Comparison of ENCODE assay signal across 9 mouse cellular contexts in the genomic region with DNA sequence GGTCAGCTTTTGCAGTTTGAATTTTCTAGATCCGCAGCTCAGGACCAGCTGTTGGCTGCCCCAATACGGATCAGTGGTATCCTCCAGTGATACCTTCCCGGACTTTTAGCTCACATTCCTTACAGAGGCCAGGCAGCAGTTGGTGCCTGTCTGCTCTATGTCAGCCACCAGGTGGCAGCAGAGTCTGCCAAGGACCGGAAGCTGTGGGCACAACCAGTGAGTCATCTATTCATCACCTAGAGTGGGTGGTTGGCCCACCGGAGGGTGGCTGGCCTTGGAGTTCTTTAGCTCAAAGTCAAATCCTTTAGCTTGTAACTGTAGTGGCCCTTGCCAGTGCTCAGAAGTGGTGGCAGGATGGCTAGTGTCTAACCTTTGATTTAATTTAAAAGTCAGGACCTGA.
A peak's percentile ranks its signal among the peaks of the same experiment; 100 is the strongest.
DNase-seq lines count a peak whose midpoint lies in the region; ATAC-seq lines count a peak whose summit lies in the region.
"Had no signal": no experiment of that assay in that cellular context is flagged by ENCODE, and none has a peak within 500 bp of the region (broad histone marks: within the 10 kb centered on the region; RNA-seq: fewer than 3 reads in every experiment).

No protein-coding gene starts in this region.

- WGBS in forebrain, embryonic 12.5 days = 16% methylated on average over 5 of the region's 5 CpGs
- WGBS in hindbrain, embryonic 10.5 days = 23% methylated on average over 5 of the region's 5 CpGs

- no peak overlapping the region for H3K4me3 ChIP-seq in forebrain, embryonic 12.5 days (replicated peaks)
- no peak overlapping the region for H3K4me3 ChIP-seq in hindbrain, embryonic 10.5 days
- H3K4me3 ChIP-seq: limb, embryonic 12.5 days had no signal

- no peaks in the 10 kb centered on the region for H3K9me3 ChIP-seq in forebrain, embryonic 12.5 days
- no peaks in the 10 kb centered on the region for H3K9me3 ChIP-seq in hindbrain, embryonic 10.5 days
- H3K9me3 ChIP-seq: limb, embryonic 12.5 days had no signal

- H3K36me3 ChIP-seq in forebrain, embryonic 12.5 days (replicated peaks) = no peaks in the 10 kb centered on the region
- H3K36me3 ChIP-seq in hindbrain, embryonic 10.5 days = no peaks in the 10 kb centered on the region
- H3K36me3 ChIP-seq: limb, embryonic 12.5 days had no signal

- ATAC-seq in forebrain, embryonic 12.5 days (ENCODE audit: low FRiP score) = peak; percentile 79

- no peak overlapping the region for H3K4me2 ChIP-seq in forebrain, embryonic 12.5 days
- H3K4me2 ChIP-seq: limb, embryonic 12.5 days had no signal

- DNase-seq in ES-CJ7 (ENCODE audit: low read depth, low spot score) = peak; percentile 85
- DNase-seq in c-Kit-positive CD71-positive TER-119-negative erythroid progenitor cells, embryonic 14.5 days (ENCODE audit: low read depth) = peak; percentile 31
- peak; percentile 77 for DNase-seq in hindbrain, embryonic 10.5 days (ENCODE audit: low spot score)
- DNase-seq in layer of hippocampus, adult 8-10 months (ENCODE audit: low spot score in 2 of 2) = peak; percentile 59 to 79
- DNase-seq in lung, postnatal 14 days = peak; percentile 78
- peak; percentile 84 for DNase-seq in retina, embryonic 14.5 days (ENCODE audit: low spot score)
- peak; percentile 74 for DNase-seq in thymus, postnatal 25 days

- H3K27ac ChIP-seq in forebrain, embryonic 12.5 days = no peak overlapping the region
- no peak overlapping the region for H3K27ac ChIP-seq in hindbrain, embryonic 10.5 days
- H3K27ac ChIP-seq: limb, embryonic 12.5 days had no signal

- H3K4me1 ChIP-seq in forebrain, embryonic 12.5 days = no peaks in the 10 kb centered on the region
- H3K4me1 ChIP-seq in hindbrain, embryonic 10.5 days (replicated peaks) = peaks cover 3% of the 10 kb centered on the region; the same call in 1 of the 2 replicates
- H3K4me1 ChIP-seq: limb, embryonic 12.5 days had no signal

- H3K9ac ChIP-seq in forebrain, embryonic 12.5 days = no peak overlapping the region
- H3K9ac ChIP-seq: limb, embryonic 12.5 days had no signal

- 0 out of 2 replicates have a peak, but pooled peaks cover 3% of the 10 kb centered on the region for H3K27me3 ChIP-seq in forebrain, embryonic 12.5 days
- H3K27me3 ChIP-seq in hindbrain, embryonic 10.5 days (ENCODE audit: insufficient read depth, poor library complexity, severe bottlenecking) = no peaks in the 10 kb centered on the region
- H3K27me3 ChIP-seq: limb, embryonic 12.5 days had no signal

Comparison
In these comparisons a context has a peak if more than half of its experiments do, and no peak if none do; other contexts are left out.
1. DNase-seq: peak in every context shown above with its lines; median percentile 85 in ES-CJ7; 84 in retina, embryonic 14.5 days; 78 in lung, postnatal 14 days; 77 in hindbrain, embryonic 10.5 days; 74 in thymus, postnatal 25 days; 69 in layer of hippocampus, adult 8-10 months; 31 in c-Kit-positive CD71-positive TER-119-negative erythroid progenitor cells, embryonic 14.5 days.